Mouse (Mus musculus): ENCODE data around the gene Tlr8.

The Tlr8 gene

GRCm38 (mm10) chrX:167205813-167206520 lies 58.2 kb downstream of the Tlr8 start:
- DNase-seq (ENCODE audit: low read depth, low spot score) = no peak

GRCm38 (mm10) chrX:167201365-167201764 lies 62.8 kb downstream of the Tlr8 start:
- no peak for DNase-seq (ENCODE audit: low read depth, low spot score)

GRCm38 (mm10) chrX:167195228-167195649 lies 68.9 kb downstream of the Tlr8 start:
- DNase-seq (ENCODE audit: low read depth, low spot score) = no peak

Measured in ZHBTc4 (cell line).